8 mouse cellular contexts compared by ENCODE assay signal in genomic region chrX:170010581-170011528, GRCm38 (mm10). TPM values are rescaled to one million over a fixed set of nuclear protein-coding genes. Genes with fewer than 3 reads are reported as not detected.
DNase-seq lines count a peak whose midpoint lies in the region; ATAC-seq and TF ChIP-seq lines count a peak whose summit lies in the region.
"Not testable (repeated sequence)": the region's sequence is repeated elsewhere in the genome, so short reads cannot be mapped to it uniquely, and the experiment has no call there.

No protein-coding gene starts in this region.

- not testable (repeated sequence) for TF ChIP-seq EP300 in heart, adult 2 months (IDR thresholded peaks at IDR 0.05; ENCODE audit: insufficient read depth, low read depth, low read length); liver, embryonic 14.5 days (IDR thresholded peaks at IDR 0.05; ENCODE audit: low read depth)

- H3K4me1 ChIP-seq in embryonic facial prominence, embryonic 13.5 days; heart, adult 2 months (ENCODE audit: control insufficient read depth, insufficient read depth, low read length); liver, embryonic 14.5 days (replicated peaks; ENCODE audit: control insufficient read depth in 2 of 2, insufficient read depth in 2 of 2, low read length in 1 of 2); stomach, embryonic 16.5 days (ENCODE audit: control insufficient read depth, insufficient read depth, low read length): not testable (repeated sequence)

- H3K9ac ChIP-seq in embryonic facial prominence, embryonic 13.5 days; heart, adult 2 months (ENCODE audit: low read depth, low read length): not testable (repeated sequence)
- H3K9ac ChIP-seq in liver, embryonic 14.5 days (replicated peaks), result peak overlapping the region; percentile 43; the same call in 1 of the 2 replicates
- 0 out of 2 replicates have a peak overlapping the region, but pooled peaks have one; percentile 42 for H3K9ac ChIP-seq in stomach, embryonic 16.5 days (ENCODE audit: low read length)

- not testable (repeated sequence) for H3K27me3 ChIP-seq in embryonic facial prominence, embryonic 13.5 days; heart, adult 2 months (ENCODE audit: control insufficient read depth, insufficient read depth, low read length); liver, embryonic 14.5 days (ENCODE audit: control insufficient read depth, insufficient read depth, low read length); stomach, embryonic 16.5 days (ENCODE audit: control insufficient read depth, insufficient read depth, low read length)

- peak overlapping the region; percentile 12 for H3K4me2 ChIP-seq in embryonic facial prominence, embryonic 13.5 days
- H3K4me2 ChIP-seq in liver, embryonic 14.5 days (ENCODE audit: low read depth), result peak overlapping the region; percentile 68
- H3K4me2 ChIP-seq in stomach, embryonic 16.5 days (ENCODE audit: low read depth, low read length), result peak overlapping the region; percentile 45

- WGBS in embryonic facial prominence, embryonic 13.5 days, result 85% methylated on average over 97 of the region's 97 CpGs
- 85% methylated on average over 97 of the region's 97 CpGs for WGBS in heart, adult 2 months
- WGBS in liver, embryonic 14.5 days (ENCODE audit: insufficient replicate concordance), result 61% methylated on average over 97 of the region's 97 CpGs
- 78% methylated on average over 97 of the region's 97 CpGs for WGBS in stomach, embryonic 16.5 days

- intact Hi-C loops in heart, adult 2 months (cut with DNase I), result not testable (repeated sequence)

- peak; percentile 57 for ATAC-seq in embryonic facial prominence, embryonic 13.5 days (ENCODE audit: insufficient number of reproducible peaks, insufficient read depth, low FRiP score, low TSS enrichment, low read depth)
- ATAC-seq in liver, embryonic 14.5 days (ENCODE audit: insufficient read depth), result not testable (repeated sequence)
- ATAC-seq in stomach, embryonic 16.5 days (ENCODE audit: insufficient read depth, low FRiP score), result peak; percentile 11; the same call in 1 of the 2 replicates

- peaks cover 19% of the 10 kb centered on the region for H3K36me3 ChIP-seq in embryonic facial prominence, embryonic 13.5 days
- H3K36me3 ChIP-seq in heart, adult 2 months (ENCODE audit: control insufficient read depth, insufficient read depth, low read length); stomach, embryonic 16.5 days (ENCODE audit: control insufficient read depth, insufficient read depth, low read length): not testable (repeated sequence)
- H3K36me3 ChIP-seq in liver, embryonic 14.5 days (replicated peaks; ENCODE audit: control insufficient read depth, insufficient read depth, low read depth), result peaks cover 16% of the 10 kb centered on the region

- TF ChIP-seq CTCF in heart, adult 2 months (IDR thresholded peaks at IDR 0.05), result peak; percentile 50
- TF ChIP-seq CTCF in liver, embryonic 14.5 days (IDR thresholded peaks at IDR 0.05; ENCODE audit: low read depth), result not testable (repeated sequence)

- peaks cover 45% of the 10 kb centered on the region for H3K9me3 ChIP-seq in embryonic facial prominence, embryonic 13.5 days
- peaks cover 15% of the 10 kb centered on the region for H3K9me3 ChIP-seq in liver, embryonic 14.5 days (ENCODE audit: control insufficient read depth, low read length)
- H3K9me3 ChIP-seq in stomach, embryonic 16.5 days (replicated peaks; ENCODE audit: control insufficient read depth, low read length), result peaks cover 29% of the 10 kb centered on the region

- H3K79me2 ChIP-seq in heart, adult 2 months (replicated peaks; ENCODE audit: control insufficient read depth, insufficient read depth, low read length), result not testable (repeated sequence)

- peak overlapping the region; percentile 18 for H3K4me3 ChIP-seq in embryonic facial prominence, embryonic 13.5 days
- H3K4me3 ChIP-seq in heart, adult 2 months, result not testable (repeated sequence)
- peak overlapping the region; percentile 48 to 61 for H3K4me3 ChIP-seq in liver, embryonic 14.5 days (ENCODE audit: insufficient read depth in 1 of 2, low read depth in 2 of 2, low read length in 2 of 2)
- peak overlapping the region; percentile 31 for H3K4me3 ChIP-seq in stomach, embryonic 16.5 days (replicated peaks; ENCODE audit: low read length)

- H3K27ac ChIP-seq in embryonic facial prominence, embryonic 13.5 days; heart, adult 2 months; liver, embryonic 14.5 days; stomach, embryonic 16.5 days (ENCODE audit: low read length): not testable (repeated sequence)

- peak; percentile 91 for DNase-seq in 416B (ENCODE audit: low read depth)
- DNase-seq in adrenal gland, postnatal 10 days, result peak; percentile 78
- DNase-seq in heart, adult 2 months, result peak; percentile 64 to 74
- DNase-seq in kidney, adult 9 months, result peak; percentile 82
- DNase-seq in liver, embryonic 14.5 days (ENCODE audit: low read depth in 3 of 3, low spot score in 3 of 3), result not testable (repeated sequence)
- peak; percentile 92 for DNase-seq in naive thymus-derived CD4-positive, alpha-beta T cell, adult 2 months (ENCODE audit: low read depth)

- TF ChIP-seq POLR2A in heart, adult 2 months (IDR thresholded peaks at IDR 0.05; ENCODE audit: insufficient read depth, low read depth, low read length), result not testable (repeated sequence)

RNA-seq across cellular contexts. Expression of gene Gm21887, which starts 1.4 kb away (rescaled TPM):
- total RNA-seq in adrenal gland, postnatal 10 days (2021), result 100 to 1,000 TPM; 102 to 237 TPM
- 188 and 256 TPM in 2 replicates for polyA plus RNA-seq in embryonic facial prominence, embryonic 13.5 days (2015; fragmentation: Nextera tagmentation; extraction: Ambion mirVana)
- total RNA-seq in heart, adult 2 months (2021), result 10 to 100 TPM; 22.9 to 27.8 TPM
- 27.5 and 60.9 TPM in 2 replicates for polyA plus RNA-seq in heart, adult 2 months (2012; rRNA removed)
- polyA plus RNA-seq in liver, embryonic 14.5 days (2012; rRNA removed), result 94.3 and 264 TPM in 2 replicates
- polyA plus RNA-seq in liver, embryonic 14.5 days (2014; fragmentation: Nextera tagmentation; extraction: Ambion mirVana), result 36.2 and 58.4 TPM in 2 replicates
- 124 and 172 TPM in 2 replicates for polyA plus RNA-seq in stomach, embryonic 16.5 days (2015; fragmentation: Nextera tagmentation; extraction: Ambion mirVana)

Comparison
In these comparisons a context has a peak if more than half of its experiments do, and no peak if none do; other contexts are left out.
1. H3K4me2 ChIP-seq: peak in every context shown above with its lines; median percentile 68 in liver, embryonic 14.5 days; 45 in stomach, embryonic 16.5 days; 12 in embryonic facial prominence, embryonic 13.5 days.